Mouse (Mus musculus) testis, adult 2 months (tissue): ENCODE data around the gene Lepr.

Experiments
- CTCF ChIP-seq: fragments of 200-500 bp; IDR thresholded peaks from 2 replicates; pipeline ENCODE4 v1.5.1; 2012; ENCODE audit warnings: low read depth, mild to moderate bottlenecking, inconsistent platforms, low read length, moderate library complexity; ENCODE audit not compliant: control insufficient read depth, insufficient read depth, insufficient replicate concordance
- POLR2A ChIP-seq: fragments of 200-500 bp; IDR thresholded peaks from 2 replicates; pipeline ENCODE4 v1.6.1; 2012; ENCODE audit warnings: low read depth, mild to moderate bottlenecking, inconsistent platforms, low read length, moderate library complexity; ENCODE audit not compliant: control insufficient read depth

GRCm38 (mm10) chr4:101689241-101689640 is 28.0 kb upstream of the Lepr start:
- TF ChIP-seq POLR2A (no peak), CTCF (no peak)
